Mouse (Mus musculus): ENCODE measurements around the gene Orm3. TPM values are rescaled to one million over a fixed set of nuclear protein-coding genes. Genes with fewer than 3 reads are reported as not detected.

The Orm3 gene
- total and polyA plus RNA-seq, 3 experiments: 0.30 TPM; not detected in 2

GRCm38 (mm10) chr4:63403040-63403959, 47.3 kb downstream of the Orm3 start, which contains the start of gene Akna:
Gene Akna, minus strand, starts transcription at chr4:63403354.
- peaks cover 35 to 78% of the 10 kb centered on the region in 2 experiments for H3K4me1 ChIP-seq (ENCODE audit: control insufficient read depth in 1 of 2, insufficient read depth in 2 of 2)
- H3K9ac ChIP-seq (ENCODE audit: insufficient read depth, low read depth): peak within 1 kb of the TSS; percentile 97
- H3K4me2 ChIP-seq (ENCODE audit: insufficient read depth, low read depth, poor library complexity, severe bottlenecking): peak within 1 kb of the TSS; percentile 85
- dilution Hi-C loops (cut with MboI; ENCODE audit: extremely low pct_ligation_motif_present, extremely low pct_unique_long_range_greater_than_20kb, low sequenced_read_pairs): no loop called here
- no peaks in the 10 kb centered on the region for H3K27me3 ChIP-seq (replicated peaks)
- peaks cover 80% of the 10 kb centered on the region for H3K79me2 ChIP-seq (replicated peaks; ENCODE audit: control insufficient read depth, extremely low read depth, insufficient read depth, poor library complexity, severe bottlenecking)
- H3K4me3 ChIP-seq (replicated peaks in 1 of 3; ENCODE audit: low read depth in 2 of 3, low read length in 2 of 3, poor library complexity in 1 of 3): peak within 1 kb of the TSS; percentile 69 to 77 (median 70)
- peak within 1 kb of the TSS; percentile 95 for H3K27ac ChIP-seq (ENCODE audit: insufficient read depth, low read depth)
- TF ChIP-seq ETS1 (conservative IDR thresholded peaks at IDR 0.05; ENCODE audit: low read depth, low read length) (peak; percentile 77), MAFK (IDR thresholded peaks at IDR 0.05; ENCODE audit: insufficient replicate concordance, low read length) (no peak), MXI1 (IDR thresholded peaks at IDR 0.05; ENCODE audit: low read depth, low read length) (peak; percentile 37; the same call in 1 of the 2 replicates), NELFE (IDR thresholded peaks at IDR 0.05; ENCODE audit: low read depth, low read length) (peak; percentile 93), ZC3H11A (IDR thresholded peaks at IDR 0.05; ENCODE audit: low read depth, low read length) (no peak), HCFC1 (IDR thresholded peaks at IDR 0.05; ENCODE audit: low read depth, low read length) (peak; percentile 31; the same call in 1 of the 2 replicates), BHLHE40 (IDR thresholded peaks at IDR 0.05; ENCODE audit: low read depth, low read length) (peak; percentile 30; the same call in 1 of the 2 replicates), JUND (conservative IDR thresholded peaks at IDR 0.05; ENCODE audit: low read depth, low read length) (no peak), POLR2AphosphoS2 (IDR thresholded peaks at IDR 0.05; ENCODE audit: low read depth, low read length) (0 out of 2 replicates have a peak, but pooled peaks have one; percentile 45), MAZ (IDR thresholded peaks at IDR 0.05; ENCODE audit: low read depth, low read length) (peak; percentile 89), CHD2 (IDR thresholded peaks at IDR 0.05; ENCODE audit: low read length) (no peak), POLR2A (IDR thresholded peaks at IDR 0.05; ENCODE audit: low read depth, low read length) (peak; percentile 92), TBP (conservative IDR thresholded peaks at IDR 0.05; ENCODE audit: low read depth, low read length) (0 out of 2 replicates have a peak, but pooled peaks have one; percentile 35), SMC3 (IDR thresholded peaks at IDR 0.05; ENCODE audit: low read depth, low read length) (no peak), ELF1 (IDR thresholded peaks at IDR 0.05; ENCODE audit: low read depth, low read length) (peak; percentile 55), KAT2A (IDR thresholded peaks at IDR 0.05; ENCODE audit: insufficient replicate concordance, low read length) (no peak), ZNF384 (IDR thresholded peaks at IDR 0.05; ENCODE audit: low read depth, low read length) (no peak), USF1 (IDR thresholded peaks at IDR 0.05; ENCODE audit: low read depth, low read length) (no peak), TCF12 (IDR thresholded peaks at IDR 0.05; ENCODE audit: low read depth, low read length) (peak; percentile 67), SIN3A (IDR thresholded peaks at IDR 0.05; ENCODE audit: low read length) (peak; percentile 88), ZMIZ1 (IDR thresholded peaks at IDR 0.05; ENCODE audit: low read depth, low read length) (no peak), IRF4 (IDR thresholded peaks at IDR 0.05; ENCODE audit: low read depth, low read length) (peak; percentile 36)
- H3K9me3 ChIP-seq (replicated peaks; ENCODE audit: low read length): peaks cover 4% of the 10 kb centered on the region
- in situ Hi-C loops (cut with MboI; ENCODE audit: low pct_ligation_motif_present, low pct_unique_long_range_greater_than_20kb, low sequenced_read_pairs): loop anchor here (10.0 to 25.0 kb wide), 4 partner anchors 48 to 534 kb away; partner anchors contain the start of genes Orm3 and Tnfsf8
- DNase-seq (ENCODE audit: extremely low read depth): peak; percentile 85
- peaks cover 9 to 24% of the 10 kb centered on the region in 2 experiments for H3K36me3 ChIP-seq (replicated peaks in 1 of 2; ENCODE audit: control insufficient read depth in 1 of 2, insufficient read depth in 1 of 2, low read length in 1 of 2)

Measured in CH12.LX (cell line).